Comparison of ENCODE assay signal across 7 mouse cellular contexts in genomic region chr9:58268384-58269313, GRCm38 (mm10). TPM values are rescaled to one million over a fixed set of nuclear protein-coding genes. Genes with fewer than 3 reads are reported as not detected.
DNase-seq lines count a peak whose midpoint lies in the region; ATAC-seq and TF ChIP-seq lines count a peak whose summit lies in the region.

No protein-coding gene starts in this region.

- H3K36me3 ChIP-seq in E14TG2a.4 (ENCODE audit: insufficient read depth, low read length): peaks cover 19% of the 10 kb centered on the region
- H3K36me3 ChIP-seq in liver, embryonic 13.5 days: no peaks in the 10 kb centered on the region

- no peaks in the 10 kb centered on the region for H3K9me3 ChIP-seq in E14TG2a.4 (ENCODE audit: low read length)
- no peaks in the 10 kb centered on the region for H3K9me3 ChIP-seq in liver, embryonic 13.5 days (replicated peaks)

- WGBS in liver, embryonic 13.5 days (ENCODE audit: insufficient replicate concordance): 39% methylated on average over 12 of the region's 12 CpGs

- no peak overlapping the region for H3K4me2 ChIP-seq in liver, embryonic 13.5 days

- TF ChIP-seq CTCF in E14TG2a.4 (conservative IDR thresholded peaks at IDR 0.05; ENCODE audit: low read length): peak; percentile 66

- no peaks in the 10 kb centered on the region for H3K27me3 ChIP-seq in E14TG2a.4 (ENCODE audit: insufficient read depth, low read length)
- H3K27me3 ChIP-seq in liver, embryonic 13.5 days: no peaks in the 10 kb centered on the region

- peaks cover 78% of the 10 kb centered on the region for H3K4me1 ChIP-seq in E14TG2a.4 (replicated peaks; ENCODE audit: low read depth, low read length)
- H3K4me1 ChIP-seq in liver, embryonic 13.5 days (replicated peaks): peaks cover 30% of the 10 kb centered on the region

- DNase-seq in layer of hippocampus, adult 11-12 months (ENCODE audit: low spot score): peak; percentile 47
- DNase-seq in layer of hippocampus, adult 9-10 months (ENCODE audit: low spot score): no peak
- DNase-seq in adrenal gland, postnatal 10 days: peak; percentile 75
- peak; percentile 51 for DNase-seq in gastrocnemius, postnatal 10 days
- peak; percentile 52 for DNase-seq in liver, embryonic 13.5 days
- peak; percentile 67 for DNase-seq in right cerebral cortex, postnatal 4 days

- ATAC-seq in liver, embryonic 13.5 days (ENCODE audit: low read depth): no peak; the same call in 1 of the 2 replicates

- H3K4me3 ChIP-seq in E14TG2a.4 (replicated peaks; ENCODE audit: low read length): 0 out of 2 replicates have a peak overlapping the region, but pooled peaks have one; percentile 7
- H3K4me3 ChIP-seq in liver, embryonic 13.5 days (replicated peaks): no peak overlapping the region

- H3K27ac ChIP-seq in liver, embryonic 13.5 days: no peak overlapping the region

- no peak overlapping the region for H3K9ac ChIP-seq in liver, embryonic 13.5 days

RNA-seq across cellular contexts. Expression of gene Stoml1, which starts 15.7 kb away (rescaled TPM):
- total RNA-seq in adrenal gland, postnatal 10 days (2021): 10 to 100 TPM; 14.6 to 22.4 TPM
- 10 to 100 TPM in 1 of 2 experiments, 1 to 10 TPM in 1; 9.1 to 12.3 TPM for total RNA-seq in gastrocnemius, postnatal 10 days (2021)
- 5.2 and 5.5 TPM in 2 replicates for polyA plus RNA-seq in liver, embryonic 13.5 days (2015; fragmentation: Nextera tagmentation; extraction: Ambion mirVana)

RNA-seq across cellular contexts. Expression of gene Pml, which starts 19.1 kb away (rescaled TPM):
- total RNA-seq in adrenal gland, postnatal 10 days (2021): 10 to 100 TPM; 21.8 to 25.6 TPM
- 10 to 100 TPM in 1 of 2 experiments, 1 to 10 TPM in 1; 7.3 to 12.6 TPM for total RNA-seq in gastrocnemius, postnatal 10 days (2021)
- polyA plus RNA-seq in liver, embryonic 13.5 days (2015; fragmentation: Nextera tagmentation; extraction: Ambion mirVana): 18.9 and 21.1 TPM in 2 replicates

RNA-seq across cellular contexts. Expression of gene Loxl1, which starts 44.3 kb away (rescaled TPM):
- total RNA-seq in adrenal gland, postnatal 10 days (2021): 10 to 100 TPM; 49.1 to 49.2 TPM
- 10 to 100 TPM; 50.1 to 70.0 TPM for total RNA-seq in gastrocnemius, postnatal 10 days (2021)
- 2.1 and 2.5 TPM in 2 replicates for polyA plus RNA-seq in liver, embryonic 13.5 days (2015; fragmentation: Nextera tagmentation; extraction: Ambion mirVana)
